Mouse (Mus musculus) olfactory bulb, adult 2 months (tissue): ENCODE data around the gene Msx3. TPM values are rescaled to one million over a fixed set of nuclear protein-coding genes. Genes with fewer than 3 reads are reported as not detected.

Experiments
- H3K27ac ChIP-seq: fragments of 200-500 bp; 2 replicates; pipeline ENCODE4 v1.5.1; 2012; ENCODE audit warnings: low read depth, low read length; ENCODE audit not compliant: insufficient read depth
- H3K4me1 ChIP-seq: fragments of 200-500 bp; 2 replicates; pipeline ENCODE4 v1.6.1; 2012; ENCODE audit warnings: low read length; ENCODE audit not compliant: control insufficient read depth, insufficient read depth
- H3K4me3 ChIP-seq: fragments of 200-500 bp; 2 replicates; pipeline ENCODE4 v1.5.1; 2012; ENCODE audit warnings: mild to moderate bottlenecking, low read depth, low read length, moderate library complexity; ENCODE audit not compliant: insufficient read depth
- CTCF ChIP-seq: fragments of 200-500 bp; IDR thresholded peaks from 2 replicates; pipeline ENCODE4 v1.5.1; 2012; ENCODE audit warnings: low read depth, mild to moderate bottlenecking, low read length, moderate library complexity; ENCODE audit not compliant: insufficient read depth
- POLR2A ChIP-seq: fragments of 200-500 bp; IDR thresholded peaks from 2 replicates; pipeline ENCODE4 v1.6.1; 2012; ENCODE audit warnings: mild to moderate bottlenecking, low read depth, low read length, moderate library complexity; ENCODE audit not compliant: insufficient read depth
- WGBS: fragments of 180-500 bp; shearing (Covaris S2); methylation state at CpG from one replicate; pipeline ENCODE4 v1.1.7; 2018; 5-methylcytosine and 5-hydroxymethylcytosine counted together
- polyA plus RNA-seq: library from polyadenylated mRNA; stranded (reverse); fragments of >200 nt; gene quantifications from 2 replicates; pipeline ENCODE4 v1.2.4, GENCODE M21; 2012; ENCODE audit warnings: low replicate concordance; ENCODE audit not compliant: missing spikeins, insufficient read depth, insufficient read length

Gene Msx3
- polyA plus RNA-seq, 1 experiment: not detected

DNA sequence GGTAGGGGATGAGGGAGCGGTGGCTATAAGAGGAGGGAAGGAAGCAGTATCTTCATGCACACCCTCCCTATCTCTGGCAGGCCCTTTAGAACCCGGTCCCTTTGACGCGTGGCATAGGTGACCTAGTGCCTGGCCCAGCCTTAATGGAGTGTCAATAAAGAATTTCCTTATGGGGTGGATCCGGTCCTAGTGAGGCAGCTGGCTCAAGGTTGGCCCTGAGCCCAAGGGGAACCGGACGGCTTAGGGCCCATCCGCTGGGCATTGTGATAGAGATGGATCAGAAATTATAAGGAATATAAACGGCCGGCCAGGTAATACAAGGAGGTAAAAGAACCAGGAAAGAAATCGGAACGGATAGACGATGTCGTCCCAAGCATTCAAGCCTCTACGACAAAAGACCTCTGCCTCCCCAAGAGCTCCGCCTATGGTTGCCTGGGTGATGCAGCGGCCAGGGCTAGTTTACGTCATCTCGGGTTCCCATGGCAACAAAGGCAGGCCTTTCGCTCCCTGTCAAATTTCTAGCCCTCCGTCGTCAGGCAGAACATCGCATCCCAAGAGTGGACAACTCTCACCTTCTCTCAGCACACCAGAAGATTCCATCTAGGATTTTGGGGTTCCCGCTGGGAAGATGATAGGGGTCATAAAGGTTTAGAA is 31.7 kb upstream of the Msx3 start:
- WGBS: 2% methylated on average over 24 of the region's 24 CpGs
- H3K4me3 ChIP-seq: peak overlapping the region; percentile 96
- peak overlapping the region; percentile 99 for H3K27ac ChIP-seq
- H3K4me1 ChIP-seq: peaks cover 5% of the 10 kb centered on the region; the same call in 1 of the 2 replicates
- TF ChIP-seq POLR2A (peak; percentile 73), CTCF (no peak)

DNA sequence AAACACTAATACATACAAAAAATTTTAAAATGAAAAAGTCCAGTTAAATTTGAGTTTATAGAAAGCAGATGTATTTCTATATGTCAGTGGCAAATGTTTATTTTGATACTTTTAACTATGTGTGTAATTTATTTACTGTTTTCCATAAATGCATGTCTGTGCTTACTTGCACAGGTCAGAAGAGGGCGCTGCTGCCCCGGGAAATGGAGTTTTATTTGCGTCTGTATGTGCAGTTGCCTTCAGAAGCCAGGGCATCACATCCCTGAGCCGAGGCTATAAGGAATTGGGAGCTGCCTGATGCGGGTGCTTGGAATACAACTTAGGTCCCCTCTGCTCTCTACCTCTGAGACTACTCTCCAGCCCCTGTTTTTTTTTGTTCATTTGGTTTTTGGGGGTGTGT is 29.8 kb upstream of the Msx3 start:
- 1% methylated on average over 5 of the region's 5 CpGs for WGBS

DNA sequence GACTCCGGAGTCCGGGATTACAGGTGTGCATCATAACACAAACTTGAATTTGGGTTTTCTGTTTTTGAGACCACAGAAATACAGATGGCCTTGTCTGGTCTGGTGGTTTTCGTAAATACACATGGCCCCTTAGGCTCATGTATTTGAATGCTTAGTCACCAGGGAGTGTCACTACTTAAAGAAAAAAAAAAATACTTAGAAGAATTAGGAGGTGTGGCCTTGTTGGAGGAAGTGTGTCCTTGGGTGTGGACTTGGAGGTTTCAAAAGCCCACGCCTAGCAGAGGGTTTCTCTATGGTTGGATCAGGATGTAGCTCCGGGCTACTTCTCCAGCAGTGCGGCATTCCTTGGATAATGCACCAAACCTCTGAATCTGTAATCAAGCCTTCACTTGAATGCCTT is 28.8 kb upstream of the Msx3 start:
- 57% methylated on average over 6 of the region's 6 CpGs for WGBS
- TF ChIP-seq POLR2A (no peak), CTCF (no peak)
- Histone ChIP-seq H3K4me3 (no peak overlapping the region), H3K4me1 (no peaks in the 10 kb centered on the region; the same call in 1 of the 2 replicates), H3K27ac (no peak overlapping the region)

More for the DNA sequence above, 29.8 kb upstream of the Msx3 start:
- TF ChIP-seq POLR2A (no peak), CTCF (peak; percentile 61; the same call in 1 of the 2 replicates)
- Histone ChIP-seq H3K27ac (no peak overlapping the region), H3K4me3 (no peak overlapping the region), H3K4me1 (peaks cover 5% of the 10 kb centered on the region; the same call in 1 of the 2 replicates)

DNA sequence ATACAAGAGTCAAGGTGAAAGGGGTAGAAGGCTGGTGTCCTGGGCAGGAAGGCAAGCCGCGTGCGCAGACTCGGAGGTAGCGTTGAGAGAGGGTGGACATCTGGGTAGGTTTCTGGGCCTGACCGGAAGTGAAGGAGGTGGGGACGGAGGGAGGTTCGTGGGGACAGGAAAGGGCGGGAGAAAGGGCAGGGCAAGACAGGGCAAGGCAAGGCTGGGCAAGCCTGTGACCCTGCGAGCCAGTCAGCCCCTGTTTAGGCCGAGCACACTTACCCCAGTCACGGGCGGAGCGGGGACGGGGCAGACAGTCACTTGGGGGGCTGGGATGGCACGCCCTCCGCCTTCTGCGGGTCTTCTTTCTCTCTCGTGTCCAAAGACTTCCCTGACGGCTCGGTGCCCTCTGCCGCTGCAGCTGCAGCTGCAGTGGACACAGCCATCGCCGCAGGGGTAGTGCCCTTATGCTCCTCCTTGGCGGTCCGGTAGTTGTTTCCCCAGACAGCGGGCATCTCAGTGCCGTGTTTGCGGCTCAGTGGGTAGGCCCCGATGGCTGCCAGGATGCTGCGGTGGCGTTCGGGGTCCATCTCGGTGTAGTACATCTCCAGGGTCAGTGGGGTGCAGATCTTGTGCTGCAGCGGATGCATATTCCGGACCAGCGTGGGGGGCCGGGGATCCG is 21.3 kb upstream of the Msx3 start:
- Histone ChIP-seq H3K4me3 (no peak overlapping the region), H3K27ac (no peak overlapping the region), H3K4me1 (no peaks in the 10 kb centered on the region)
- TF ChIP-seq CTCF (no peak), POLR2A (no peak)
- WGBS: 47% methylated on average over 39 of the region's 39 CpGs

DNA sequence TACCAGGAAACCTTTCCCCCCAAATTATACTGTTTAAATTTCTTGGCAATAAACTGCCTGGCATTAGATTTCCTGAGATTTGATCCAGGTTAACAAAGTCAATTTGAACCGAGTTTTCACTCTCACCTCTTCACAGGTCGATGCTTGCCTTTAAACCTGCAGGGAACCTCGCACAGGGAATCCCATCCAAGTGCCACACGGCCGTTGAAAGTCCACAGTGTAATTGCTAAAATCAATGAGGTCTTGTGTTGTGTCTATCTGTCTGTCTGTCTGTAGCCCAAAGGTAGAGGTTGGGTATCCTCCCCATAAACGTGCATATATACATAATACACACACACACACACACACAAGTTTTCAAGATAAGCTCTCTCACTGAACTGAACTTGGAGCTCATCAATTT is 18.5 kb upstream of the Msx3 start:
- 68% methylated on average over 6 of the region's 6 CpGs for WGBS
- Histone ChIP-seq H3K4me3 (no peak overlapping the region), H3K4me1 (no peaks in the 10 kb centered on the region), H3K27ac (no peak overlapping the region)
- TF ChIP-seq CTCF (no peak), POLR2A (no peak)

DNA sequence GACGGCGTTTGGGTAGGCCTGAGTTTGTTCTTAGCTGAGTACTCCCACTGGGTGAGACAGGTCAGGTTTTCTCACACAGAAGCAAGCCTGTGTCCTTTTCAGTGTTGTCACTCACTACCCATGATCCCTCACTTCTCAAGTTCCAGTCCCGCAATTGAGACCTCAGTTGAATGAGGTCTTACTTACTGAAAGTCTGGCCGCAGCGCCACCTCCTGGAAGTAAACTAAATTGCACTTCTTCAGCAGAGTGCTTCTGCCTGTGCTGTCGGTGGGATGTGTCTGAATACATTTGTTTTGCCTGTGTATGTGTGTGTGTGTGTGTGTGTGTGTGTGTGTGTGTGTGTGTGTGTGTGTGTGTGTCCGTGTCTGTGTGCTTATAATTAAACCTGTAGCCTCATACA is 14.2 kb upstream of the Msx3 start:
- no peak overlapping the region for H3K27ac ChIP-seq
- H3K4me3 ChIP-seq: no peak overlapping the region
- TF ChIP-seq CTCF (0 out of 2 replicates have a peak, but pooled peaks have one; percentile 33), POLR2A (no peak)
- WGBS: 20% methylated on average over 7 of the region's 7 CpGs
- peaks cover 18% of the 10 kb centered on the region for H3K4me1 ChIP-seq

DNA sequence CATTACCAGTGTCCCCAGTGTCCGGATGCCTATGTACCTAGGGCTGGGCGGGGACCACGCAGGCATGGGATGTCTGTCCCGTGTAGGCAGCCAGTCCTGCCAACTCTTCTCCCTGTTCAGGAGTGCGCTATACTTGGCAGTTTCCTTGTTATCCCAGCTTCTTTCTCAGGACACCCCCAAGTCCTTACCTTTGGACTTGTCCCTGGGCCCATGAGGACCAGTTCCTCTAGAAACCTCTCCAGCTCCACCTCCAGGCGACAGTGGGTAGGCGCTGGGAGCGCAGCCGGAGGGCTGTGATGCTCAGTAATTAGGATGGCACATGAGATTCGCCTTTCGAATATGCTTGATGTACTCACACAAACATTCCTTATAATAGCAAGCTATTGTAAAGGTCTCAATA is 13.4 kb upstream of the Msx3 start:
- 27% methylated on average over 11 of the region's 11 CpGs for WGBS
- Histone ChIP-seq H3K27ac (no peak overlapping the region), H3K4me3 (no peak overlapping the region), H3K4me1 (peaks cover 25% of the 10 kb centered on the region)
- TF ChIP-seq POLR2A (no peak), CTCF (peak; percentile 32; the same call in 1 of the 2 replicates)

DNA sequence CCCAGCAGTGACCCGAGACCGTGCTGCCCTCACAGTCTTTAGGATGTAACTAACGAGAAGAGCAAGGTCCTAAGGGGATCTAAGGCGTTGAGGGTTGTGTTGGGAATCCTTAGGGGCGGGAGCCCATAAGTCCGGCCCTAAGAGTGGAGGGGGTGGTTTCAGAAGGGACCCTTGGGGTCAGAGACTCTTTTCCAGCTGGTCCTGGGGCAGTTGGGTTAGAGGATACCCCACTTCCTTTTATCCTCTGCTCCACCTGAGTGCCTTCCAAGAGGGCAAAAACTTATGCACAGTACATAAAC is 12.9 kb upstream of the Msx3 start:
- peaks cover 26% of the 10 kb centered on the region for H3K4me1 ChIP-seq
- H3K4me3 ChIP-seq: no peak overlapping the region; the same call in 1 of the 2 replicates
- 7% methylated on average over 6 of the region's 6 CpGs for WGBS
- TF ChIP-seq CTCF (no peak), POLR2A (no peak)
- no peak overlapping the region for H3K27ac ChIP-seq
